Mouse (Mus musculus) C2C12 (cell line): Measurements from ENCODE around the gene Ndufs4. TPM values are rescaled to one million over a fixed set of nuclear protein-coding genes. Genes with fewer than 3 reads are reported as not detected.
A peak's percentile ranks its signal among the peaks of the same experiment; 100 is the strongest.

Experiments
- H3K27me3 ChIP-seq: one replicate; pipeline ENCODE4 v1.6.1; 2011; ENCODE audit not compliant: control insufficient read depth, insufficient read depth, insufficient read length
- H3K36me3 ChIP-seq: one replicate; pipeline ENCODE4 v1.6.1; 2011; ENCODE audit not compliant: control insufficient read depth, insufficient read depth
- H3K4me3 ChIP-seq: one replicate; pipeline ENCODE4 v1.5.1; 2011; ENCODE audit warnings: mild to moderate bottlenecking, control low read depth; ENCODE audit not compliant: poor library complexity, insufficient read depth, severe bottlenecking
- H3K79me2 ChIP-seq: one replicate; pipeline ENCODE4 v1.6.1; 2011; ENCODE audit not compliant: control insufficient read depth, insufficient read depth
- H3K79me3 ChIP-seq: one replicate; pipeline ENCODE4 v1.6.1; 2011; ENCODE audit warnings: low read depth, control low read depth
- H3ac ChIP-seq: one replicate; pipeline ENCODE3; 2011; ENCODE audit warnings: low read depth; ENCODE audit not compliant: control insufficient read depth, insufficient read length
- CEBPB ChIP-seq: IDR thresholded peaks from one replicate; pipeline ENCODE4 v1.6.1; 2011; ENCODE audit warnings: low read depth, mild to moderate bottlenecking, control low read depth, moderate library complexity
- CTCF ChIP-seq: IDR thresholded peaks from one replicate; pipeline ENCODE4 v1.5.1; 2011; ENCODE audit not compliant: control insufficient read depth, insufficient read depth, insufficient read length
- FOSL1 ChIP-seq: IDR thresholded peaks from one replicate; pipeline ENCODE4 v1.8.0; 2011; ENCODE audit warnings: mild to moderate bottlenecking, low read length; ENCODE audit not compliant: poor library complexity, insufficient read depth, severe bottlenecking
- MAX ChIP-seq: IDR thresholded peaks from one replicate; pipeline ENCODE4 v1.6.1; 2011; ENCODE audit warnings: mild to moderate bottlenecking, control low read depth
- MYOD1 ChIP-seq: IDR thresholded peaks from one replicate; pipeline ENCODE4 v1.6.1; 2011; ENCODE audit warnings: low read depth; ENCODE audit not compliant: control insufficient read depth, insufficient read length
- MYOG ChIP-seq: IDR thresholded peaks from one replicate; pipeline ENCODE4 v1.6.1; 2011; ENCODE audit not compliant: control insufficient read depth, insufficient read length; ENCODE audit errors: extremely low read depth
- USF1 ChIP-seq: IDR thresholded peaks from one replicate; pipeline ENCODE4 v1.6.1; 2011; ENCODE audit warnings: low read depth, mild to moderate bottlenecking, control low read depth, moderate library complexity
- polyA plus RNA-seq: library from polyadenylated mRNA; unstranded; fragments of >200 nt; fragmentation: generic; extraction: Trizol; gene quantifications from one replicate; pipeline ENCODE4 v1.2.1, GENCODE M21; 2012; ENCODE audit warnings: missing spikeins

The Ndufs4 gene
- polyA plus RNA-seq, 1 experiment = 98.9 TPM

DNA sequence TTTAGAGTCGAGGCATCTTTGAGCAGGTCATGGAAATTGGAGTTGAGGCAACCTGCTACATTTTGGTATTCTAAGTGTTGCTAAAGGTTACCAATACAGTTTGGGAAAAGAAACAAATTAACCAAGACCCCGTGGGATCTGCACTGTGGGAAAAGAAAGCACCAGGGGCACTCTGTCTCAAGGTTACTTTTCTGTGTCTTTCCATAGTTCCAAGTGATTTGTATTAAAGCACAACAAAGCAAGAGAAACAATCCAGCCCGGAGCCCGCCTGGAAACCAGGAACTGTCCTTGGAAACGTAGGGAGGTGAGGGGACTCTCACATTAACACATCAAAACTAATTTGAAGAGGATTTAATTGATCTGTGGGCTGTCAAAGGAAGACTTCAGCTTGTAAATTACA lies 18.8 kb upstream of the Ndufs4 start:
- no peak for TF ChIP-seq USF1

DNA sequence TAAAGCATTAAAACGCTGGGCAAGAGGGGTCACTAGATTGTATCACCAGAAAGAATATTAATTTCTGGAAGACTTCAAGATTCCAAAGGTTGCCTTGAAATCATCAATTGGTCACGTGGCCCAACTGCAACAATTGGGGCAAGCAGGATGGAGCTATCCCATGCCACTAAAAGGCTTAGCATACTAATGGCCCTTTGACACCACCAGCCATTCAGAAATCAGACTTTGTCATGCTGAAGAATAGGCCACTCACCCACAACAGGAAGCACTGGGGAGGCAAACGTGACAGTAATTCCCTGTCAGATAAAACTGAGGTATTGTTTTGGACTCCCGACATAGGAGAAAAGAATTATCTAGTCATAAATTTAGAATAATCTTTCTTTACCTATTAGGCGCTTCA lies 18.4 kb upstream of the Ndufs4 start:
- no peak for TF ChIP-seq MAX
- TF ChIP-seq USF1 = peak; percentile 36
- TF ChIP-seq MYOD1 = no peak
- TF ChIP-seq CTCF = no peak
- no peak for TF ChIP-seq CEBPB

More for the DNA sequence above, 18.8 kb upstream of the Ndufs4 start:
- Histone ChIP-seq H3ac (no peak overlapping the region), H3K4me3 (no peak overlapping the region), H3K79me3 (no peaks in the 10 kb centered on the region), H3K79me2 (no peaks in the 10 kb centered on the region), H3K36me3 (no peaks in the 10 kb centered on the region), H3K27me3 (no peaks in the 10 kb centered on the region)

DNA sequence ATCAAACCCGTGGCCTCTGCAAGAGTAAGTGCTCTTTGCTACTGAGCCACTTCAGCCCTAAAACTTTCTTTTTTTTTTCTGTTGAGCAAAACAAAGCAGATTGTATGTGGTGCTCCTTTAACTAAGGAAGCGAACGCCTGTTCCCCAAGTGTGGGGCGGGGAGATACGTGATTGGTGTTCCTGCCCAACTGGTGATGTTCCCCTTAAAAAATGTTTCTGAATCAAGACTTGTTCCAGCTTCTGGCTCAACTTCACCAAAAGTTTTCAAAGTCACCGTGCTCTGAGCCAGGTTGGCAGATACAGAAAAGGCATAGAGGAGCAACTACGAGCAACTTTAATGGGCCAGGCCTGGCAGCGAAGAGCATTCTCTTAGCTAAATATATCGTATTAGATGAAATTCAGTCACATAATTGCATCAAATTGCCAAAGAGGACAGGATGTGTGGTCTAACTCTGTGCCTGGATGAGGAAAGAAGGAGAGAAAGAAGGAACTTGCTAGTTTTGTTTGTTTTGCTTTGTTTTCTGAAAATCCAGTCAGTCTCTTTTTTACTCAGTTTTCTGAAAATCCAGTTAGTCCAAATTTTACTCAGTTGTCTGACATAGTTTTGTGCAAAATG lies 17.1 kb upstream of the Ndufs4 start:
- Histone ChIP-seq H3K27me3 (no peaks in the 10 kb centered on the region), H3K79me2 (no peaks in the 10 kb centered on the region), H3K4me3 (no peak overlapping the region), H3ac (no peak overlapping the region), H3K79me3 (no peaks in the 10 kb centered on the region), H3K36me3 (no peaks in the 10 kb centered on the region)
- no peak for TF ChIP-seq MAX
- no peak for TF ChIP-seq FOSL1
- no peak for TF ChIP-seq CTCF
- TF ChIP-seq MYOG = no peak
- no peak for TF ChIP-seq MYOD1
- no peak for TF ChIP-seq CEBPB
- no peak for TF ChIP-seq USF1

More for the DNA sequence above, 18.4 kb upstream of the Ndufs4 start:
- Histone ChIP-seq H3K27me3 (no peaks in the 10 kb centered on the region), H3K4me3 (no peak overlapping the region), H3ac (no peak overlapping the region), H3K79me2 (no peaks in the 10 kb centered on the region), H3K36me3 (no peaks in the 10 kb centered on the region), H3K79me3 (no peaks in the 10 kb centered on the region)

DNA sequence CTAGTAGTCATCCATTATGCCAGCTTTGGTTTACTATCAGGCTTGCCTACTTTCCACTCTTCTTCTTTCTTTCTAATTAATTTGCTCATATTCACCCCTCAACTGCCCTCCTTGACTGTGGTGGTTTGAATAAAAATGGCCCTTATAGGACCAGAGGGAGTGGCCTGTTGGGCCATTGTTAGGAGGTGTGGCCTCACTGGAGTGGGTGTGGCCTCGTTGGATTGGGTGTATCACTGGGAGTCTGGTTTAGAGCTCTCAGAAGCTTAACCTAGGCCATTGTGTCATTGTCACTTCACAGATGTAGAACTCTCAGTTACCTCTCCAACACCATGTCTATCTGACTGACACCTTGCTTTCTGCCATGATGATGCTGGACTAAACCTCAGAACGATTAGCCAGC lies 10.8 kb upstream of the Ndufs4 start:
- TF ChIP-seq MYOG (no peak), CTCF (no peak), USF1 (no peak), FOSL1 (no peak), MAX (no peak)
- Histone ChIP-seq H3K4me3 (no peak overlapping the region), H3K79me3 (no peaks in the 10 kb centered on the region), H3K27me3 (no peaks in the 10 kb centered on the region), H3K79me2 (no peaks in the 10 kb centered on the region), H3K36me3 (no peaks in the 10 kb centered on the region), H3ac (no peak overlapping the region)

DNA sequence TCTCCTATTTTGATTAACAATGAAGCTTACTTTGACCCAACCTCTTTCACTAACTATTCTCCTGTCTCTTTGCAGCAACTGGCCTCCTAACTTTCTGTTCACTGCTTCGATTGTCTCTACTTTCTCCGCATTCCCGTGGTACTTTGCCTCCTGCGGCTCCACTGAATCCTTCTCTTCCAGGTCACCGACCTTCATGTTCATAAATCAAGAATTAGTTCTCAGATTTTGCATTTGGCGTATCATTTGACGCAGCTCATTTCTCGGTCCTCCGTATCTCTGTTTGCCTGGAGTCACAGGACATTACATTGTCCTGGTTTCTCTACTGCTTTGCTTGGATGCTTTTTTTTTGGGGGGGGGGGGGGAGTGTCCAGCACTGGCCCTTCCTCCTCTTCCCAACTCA lies 9.2 kb upstream of the Ndufs4 start:
- no peaks in the 10 kb centered on the region for H3K36me3 ChIP-seq
- no peak for TF ChIP-seq USF1
- no peak for TF ChIP-seq CEBPB
- no peak for TF ChIP-seq MYOD1
- TF ChIP-seq CTCF = no peak
- TF ChIP-seq FOSL1 = no peak
- TF ChIP-seq MAX = no peak
- TF ChIP-seq MYOG = no peak
- no peak overlapping the region for H3ac ChIP-seq
- no peak overlapping the region for H3K4me3 ChIP-seq
- H3K27me3 ChIP-seq = no peaks in the 10 kb centered on the region
- no peaks in the 10 kb centered on the region for H3K79me3 ChIP-seq
- H3K79me2 ChIP-seq = no peaks in the 10 kb centered on the region

DNA sequence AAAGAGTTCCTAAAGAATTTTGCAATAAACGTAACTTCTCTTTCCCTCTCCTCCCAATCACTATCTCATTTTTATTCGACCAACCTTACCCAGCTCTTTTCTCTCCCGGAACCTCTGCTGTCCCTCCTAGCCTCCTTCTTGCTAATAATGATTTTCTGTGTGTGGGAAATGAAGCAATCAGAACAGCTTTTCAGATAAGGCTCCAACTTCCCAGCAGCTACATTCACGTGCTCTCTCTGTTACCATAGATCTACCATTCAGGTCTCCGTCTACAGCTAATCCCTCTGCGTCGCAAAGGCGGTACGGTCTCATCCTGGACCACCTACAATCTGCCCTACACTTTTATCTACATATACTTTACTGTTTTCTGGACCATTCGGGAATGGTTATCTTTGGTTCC lies 8.8 kb upstream of the Ndufs4 start:
- Histone ChIP-seq H3ac (no peak overlapping the region), H3K36me3 (no peaks in the 10 kb centered on the region), H3K79me2 (no peaks in the 10 kb centered on the region), H3K4me3 (no peak overlapping the region), H3K79me3 (no peaks in the 10 kb centered on the region), H3K27me3 (no peaks in the 10 kb centered on the region)
- TF ChIP-seq MYOG = no peak
- TF ChIP-seq USF1 = no peak
- no peak for TF ChIP-seq FOSL1
- no peak for TF ChIP-seq CTCF
- TF ChIP-seq MAX = no peak
- no peak for TF ChIP-seq CEBPB
- no peak for TF ChIP-seq MYOD1
